Comparison of ENCODE assay signal across 18 mouse cellular contexts in the genomic region with DNA sequence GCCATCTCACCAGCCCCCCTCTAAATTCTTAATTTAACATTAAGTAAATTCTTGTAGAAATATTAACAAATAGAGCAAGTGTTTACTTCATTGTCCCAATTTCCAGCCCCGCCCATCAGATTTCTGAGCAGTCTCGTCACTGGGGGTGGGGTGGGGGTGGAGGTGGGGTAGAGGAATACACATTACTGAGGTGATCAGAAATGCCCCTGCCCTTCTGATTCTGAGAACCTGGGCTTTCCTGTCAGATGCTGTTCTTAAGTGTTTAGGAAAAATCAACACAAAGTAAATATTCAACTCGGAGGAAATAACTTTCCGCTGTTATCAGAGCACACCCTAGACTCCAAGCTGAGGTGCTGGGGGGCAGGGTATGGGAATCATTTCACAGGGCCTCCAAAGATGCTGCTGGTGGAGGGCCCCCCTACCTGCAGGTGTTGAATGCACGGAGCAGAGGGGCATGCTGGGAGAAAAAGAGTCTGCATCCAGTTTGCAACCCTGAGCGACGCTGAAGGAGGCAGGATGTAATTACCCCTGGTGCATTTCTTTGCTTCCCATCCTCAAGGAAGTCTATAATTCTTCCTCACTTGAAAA.
A peak's percentile ranks its signal among the peaks of the same experiment; 100 is the strongest.
DNase-seq lines count a peak whose midpoint lies in the region; ATAC-seq lines count a peak whose summit lies in the region.
"Had no signal": no experiment of that assay in that cellular context is flagged by ENCODE, and none has a peak within 500 bp of the region (broad histone marks: within the 10 kb centered on the region; RNA-seq: fewer than 3 reads in every experiment).

No protein-coding gene starts in this region.

- H3K9me3 ChIP-seq in neural tube, embryonic 13.5 days, result no peaks in the 10 kb centered on the region
- no peaks in the 10 kb centered on the region for H3K9me3 ChIP-seq in stomach, embryonic 14.5 days (ENCODE audit: control insufficient read depth, low read depth, low read length)
- H3K9me3 ChIP-seq: heart, embryonic 15.5 days had no signal

- peaks cover 39% of the 10 kb centered on the region for H3K4me1 ChIP-seq in neural tube, embryonic 13.5 days (replicated peaks)
- H3K4me1 ChIP-seq in stomach, embryonic 14.5 days (ENCODE audit: control insufficient read depth, insufficient read depth, low read length), result peaks cover 10% of the 10 kb centered on the region; the same call in 1 of the 2 replicates

- ATAC-seq in neural tube, embryonic 13.5 days (ENCODE audit: low read depth), result no peak
- peak; percentile 78 for ATAC-seq in stomach, embryonic 14.5 days (ENCODE audit: insufficient number of reproducible peaks, insufficient read depth, low FRiP score, low read depth)
- no peak for ATAC-seq in megakaryocyte, adult 5-6 weeks (ENCODE audit: poor library complexity, severe bottlenecking)
- ATAC-seq: hindbrain, postnatal 0 days; midbrain, embryonic 16.5 days had no signal

- no peak overlapping the region for H3K9ac ChIP-seq in neural tube, embryonic 13.5 days
- H3K9ac ChIP-seq in stomach, embryonic 14.5 days (replicated peaks; ENCODE audit: low read depth, low read length), result no peak overlapping the region
- H3K9ac ChIP-seq: heart, embryonic 15.5 days had no signal

- H3K36me3 ChIP-seq in neural tube, embryonic 13.5 days, result no peaks in the 10 kb centered on the region
- no peaks in the 10 kb centered on the region for H3K36me3 ChIP-seq in stomach, embryonic 14.5 days (ENCODE audit: control insufficient read depth, insufficient read depth, low read length)
- H3K36me3 ChIP-seq: heart, embryonic 15.5 days had no signal

- H3K27me3 ChIP-seq in neural tube, embryonic 13.5 days, result no peaks in the 10 kb centered on the region
- no peaks in the 10 kb centered on the region for H3K27me3 ChIP-seq in stomach, embryonic 14.5 days (ENCODE audit: control insufficient read depth, insufficient read depth, low read length)
- H3K27me3 ChIP-seq: heart, embryonic 15.5 days had no signal

- WGBS in neural tube, embryonic 13.5 days, result 62% methylated on average over 7 of the region's 7 CpGs
- WGBS in stomach, embryonic 14.5 days, result 41% methylated on average over 7 of the region's 7 CpGs

- no peak overlapping the region for H3K4me3 ChIP-seq in neural tube, embryonic 13.5 days
- no peak overlapping the region for H3K4me3 ChIP-seq in stomach, embryonic 14.5 days (ENCODE audit: low read depth, low read length)
- H3K4me3 ChIP-seq: heart, embryonic 15.5 days; left cerebral cortex, adult 2 months had no signal

- peak; percentile 14 for DNase-seq in kidney, postnatal 14 days
- DNase-seq in kidney, adult 11 months, result no peak
- no peak for DNase-seq in neural tube, embryonic 10.5 days (ENCODE audit: extremely low spot score, low spot score)
- no peak for DNase-seq in testis, postnatal 14 days (ENCODE audit: low spot score)
- DNase-seq: cerebellum, adult 2 months; gastrocnemius, postnatal 14 days; heart, postnatal 4 days; left cerebral cortex, postnatal 4 days; lung, adult 18-20 months; right cerebral cortex, postnatal 4 days; thymus, adult 18-20 months had no signal

- 0 out of 2 replicates have a peak overlapping the region, but pooled peaks have one; percentile 13 for H3K27ac ChIP-seq in neural tube, embryonic 13.5 days (replicated peaks)
- peak overlapping the region; percentile 49; the same call in 1 of the 2 replicates for H3K27ac ChIP-seq in stomach, embryonic 14.5 days (ENCODE audit: low read length)
- H3K27ac ChIP-seq: left cerebral cortex, adult 2 months had no signal

- H3K4me2 ChIP-seq in neural tube, embryonic 13.5 days, result no peak overlapping the region
- H3K4me2 ChIP-seq in stomach, embryonic 14.5 days (replicated peaks; ENCODE audit: low read depth, low read length), result no peak overlapping the region
- H3K4me2 ChIP-seq: heart, embryonic 15.5 days had no signal
